Mouse (Mus musculus) bone marrow, adult 2 months (tissue): Measurements from ENCODE around the gene Pcdh10. TPM values are rescaled to one million over a fixed set of nuclear protein-coding genes. Genes with fewer than 3 reads are reported as not detected.

ENCODE experiments used
- H3K27ac ChIP-seq: fragments of 200-500 bp; 2 replicates; pipeline ENCODE4 v1.5.1; 2012; ENCODE audit warnings: low read depth, mild to moderate bottlenecking, control low read depth, inconsistent platforms, low read length; ENCODE audit not compliant: control insufficient read depth, poor library complexity, insufficient read depth
- H3K4me1 ChIP-seq: fragments of 200-500 bp; 2 replicates; pipeline ENCODE4 v1.6.1; 2011; ENCODE audit warnings: low read length; ENCODE audit not compliant: control insufficient read depth, insufficient read depth
- H3K4me3 ChIP-seq: fragments of 200-500 bp; replicated peaks from 2 replicates; pipeline ENCODE3; 2011; ENCODE audit warnings: mild to moderate bottlenecking, low read depth, low read length, control low read depth; ENCODE audit not compliant: control insufficient read depth
- CTCF ChIP-seq: fragments of 200-500 bp; IDR thresholded peaks from 2 replicates; pipeline ENCODE4 v1.5.1; 2011; ENCODE audit warnings: low read length, control low read depth; ENCODE audit not compliant: control insufficient read depth, insufficient read depth
- POLR2A ChIP-seq: fragments of 200-500 bp; IDR thresholded peaks from 2 replicates; pipeline ENCODE4 v1.6.1; 2011; ENCODE audit warnings: low read depth, mild to moderate bottlenecking, control low read depth, low read length, borderline replicate concordance; ENCODE audit not compliant: control insufficient read depth
- WGBS: fragments of 180-500 bp; shearing (Covaris S2); methylation state at CpG from one replicate; pipeline ENCODE4 v1.1.7; 2018; 5-methylcytosine and 5-hydroxymethylcytosine counted together
- polyA plus RNA-seq: library from polyadenylated mRNA; stranded (reverse); fragments of >200 nt; gene quantifications from 2 replicates; pipeline ENCODE4 v1.2.4, GENCODE M21; 2011; ENCODE audit warnings: low replicate concordance; ENCODE audit not compliant: missing spikeins, insufficient read depth, insufficient read length

Pcdh10 gene
- polyA plus RNA-seq = not detected in 2 replicates

DNA sequence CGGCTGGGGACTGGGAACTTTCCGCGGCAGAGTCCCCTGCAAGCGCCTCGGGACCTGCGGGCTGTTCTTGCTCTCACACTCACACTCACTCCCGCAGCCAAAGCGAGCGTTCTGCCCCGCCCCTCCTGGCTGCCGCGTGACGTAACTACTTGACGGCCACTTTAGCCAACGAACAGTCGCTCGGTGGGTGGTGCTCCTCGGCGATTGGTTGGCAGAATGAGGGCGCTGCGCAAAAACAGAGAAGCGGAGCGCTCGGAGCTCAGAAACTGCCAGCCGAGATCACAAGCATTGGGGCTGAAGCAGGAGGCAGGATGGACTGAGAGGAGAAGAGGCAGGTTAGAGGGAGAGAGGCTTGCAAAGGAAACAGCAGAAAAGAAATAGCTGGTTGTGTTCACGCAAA, at the start of gene Pcdh10:
Pcdh10 (plus strand) TSS at position 254 of the 400 bp plus-strand sequence.
- Histone ChIP-seq H3K4me1 (no peaks in the 10 kb centered on the region), H3K27ac (no peak within 1 kb of the TSS), H3K4me3 (no peak within 1 kb of the TSS)
- TF ChIP-seq CTCF = no peak
- TF ChIP-seq POLR2A = no peak
- WGBS = 1% methylated on average over 26 of the region's 26 CpGs

- 85% methylated on average over 1 of the region's 1 CpGs for WGBS
- no peak overlapping the region for H3K4me3 ChIP-seq
- TF ChIP-seq CTCF = no peak
- no peak for TF ChIP-seq POLR2A
- H3K27ac ChIP-seq = no peak overlapping the region
- no peaks in the 10 kb centered on the region for H3K4me1 ChIP-seq
These were observed 22.3 kb upstream of the Pcdh10 start for GRCm38 (mm10) chr3:45355919-45356318.

DNA sequence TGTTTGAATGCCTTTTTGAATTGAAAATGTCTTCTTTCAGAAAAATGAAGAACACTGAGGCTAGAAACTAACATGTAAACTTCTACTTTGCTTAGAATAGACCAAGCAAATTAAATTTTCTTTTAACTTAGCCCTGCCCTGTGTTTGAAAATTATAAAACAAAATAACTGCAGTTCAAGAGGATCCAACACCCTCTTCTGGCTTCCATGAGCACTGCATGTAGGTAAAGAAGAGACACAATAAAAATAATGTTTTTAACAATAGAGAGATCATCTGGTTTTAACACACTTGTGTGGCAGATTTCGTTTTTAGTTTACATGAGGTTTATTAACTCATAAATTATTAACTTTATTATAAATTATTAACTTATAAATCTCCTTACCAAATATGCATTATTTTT, 9.2 kb upstream of the Pcdh10 start:
- 28% methylated on average over 1 of the region's 1 CpGs for WGBS
- no peak for TF ChIP-seq POLR2A
- H3K4me3 ChIP-seq = no peak overlapping the region

GRCm38 (mm10) chr3:45375761-45376500, 2.3 kb upstream of the Pcdh10 start:
- Histone ChIP-seq H3K4me3 (no peak overlapping the region), H3K4me1 (no peaks in the 10 kb centered on the region), H3K27ac (no peak overlapping the region)
- TF ChIP-seq CTCF (no peak), POLR2A (no peak)
- WGBS = 1% methylated on average over 27 of the region's 27 CpGs

More for the DNA sequence above, 9.2 kb upstream of the Pcdh10 start:
- no peak overlapping the region for H3K27ac ChIP-seq
- no peaks in the 10 kb centered on the region for H3K4me1 ChIP-seq

- 2% methylated on average over 59 of the region's 59 CpGs for WGBS
- TF ChIP-seq POLR2A = no peak
- TF ChIP-seq CTCF = no peak
- no peak overlapping the region for H3K27ac ChIP-seq
- H3K4me1 ChIP-seq = no peaks in the 10 kb centered on the region
- no peak overlapping the region for H3K4me3 ChIP-seq
These were observed 1.5 kb upstream of the Pcdh10 start for GRCm38 (mm10) chr3:45376501-45377390.

- no peak overlapping the region for H3K4me3 ChIP-seq
- no peaks in the 10 kb centered on the region for H3K4me1 ChIP-seq
- H3K27ac ChIP-seq = no peak overlapping the region
- 2% methylated on average over 26 of the region's 26 CpGs for WGBS
- TF ChIP-seq POLR2A (no peak), CTCF (no peak)
These were observed 703 bp upstream of the Pcdh10 start for GRCm38 (mm10) chr3:45377391-45377998.

DNA sequence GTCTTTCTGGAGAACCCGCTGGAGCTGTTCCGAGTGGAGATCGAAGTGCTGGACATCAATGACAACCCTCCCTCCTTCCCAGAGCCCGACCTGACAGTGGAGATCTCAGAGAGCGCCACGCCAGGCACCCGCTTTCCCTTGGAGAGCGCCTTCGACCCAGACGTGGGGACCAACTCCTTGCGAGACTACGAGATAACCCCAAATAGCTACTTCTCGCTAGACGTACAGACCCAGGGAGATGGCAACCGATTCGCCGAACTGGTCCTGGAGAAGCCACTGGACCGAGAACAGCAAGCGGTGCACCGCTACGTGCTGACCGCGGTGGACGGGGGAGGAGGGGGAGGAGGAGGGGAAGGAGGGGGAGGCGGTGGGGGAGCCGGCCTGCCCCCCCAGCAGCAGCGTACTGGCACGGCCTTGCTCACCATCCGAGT, 1.4 kb downstream of the Pcdh10 start:
- Histone ChIP-seq H3K4me3 (no peak overlapping the region), H3K27ac (no peak overlapping the region), H3K4me1 (no peaks in the 10 kb centered on the region)
- TF ChIP-seq POLR2A (no peak), CTCF (no peak)
- 3% methylated on average over 29 of the region's 29 CpGs for WGBS

GRCm38 (mm10) chr3:45379972-45380761, 2.0 kb downstream of the Pcdh10 start:
- Histone ChIP-seq H3K27ac (no peak overlapping the region), H3K4me3 (no peak overlapping the region), H3K4me1 (no peaks in the 10 kb centered on the region)
- WGBS = 3% methylated on average over 55 of the region's 55 CpGs
- TF ChIP-seq POLR2A (no peak), CTCF (no peak)
